Mouse (Mus musculus): ENCODE results near the gene Pid1. TPM values are rescaled to one million over a fixed set of nuclear protein-coding genes. Genes with fewer than 3 reads are reported as not detected.

The Pid1 gene
- polyA plus RNA-seq, 1 experiment from 2014 or later = 10.9 TPM

Small RNAs within 50 kb of the gene (microRNA-seq; reads per million reads assigned to microRNA genes)
- gene Mir6353 = not detected
